Mouse (Mus musculus) urinary bladder, postnatal 10 days (tissue): ENCODE results near the gene Mtif3.
"Not testable (repeated sequence)": the region's sequence is repeated elsewhere in the genome, so short reads cannot be mapped to it uniquely, and the experiment has no call there.

ENCODE experiments used
- DNase-seq: peaks from one replicate; pipeline ENCODE4 v3.0.0; 2022; ENCODE audit warnings: low spot score

The Mtif3 gene

DNA sequence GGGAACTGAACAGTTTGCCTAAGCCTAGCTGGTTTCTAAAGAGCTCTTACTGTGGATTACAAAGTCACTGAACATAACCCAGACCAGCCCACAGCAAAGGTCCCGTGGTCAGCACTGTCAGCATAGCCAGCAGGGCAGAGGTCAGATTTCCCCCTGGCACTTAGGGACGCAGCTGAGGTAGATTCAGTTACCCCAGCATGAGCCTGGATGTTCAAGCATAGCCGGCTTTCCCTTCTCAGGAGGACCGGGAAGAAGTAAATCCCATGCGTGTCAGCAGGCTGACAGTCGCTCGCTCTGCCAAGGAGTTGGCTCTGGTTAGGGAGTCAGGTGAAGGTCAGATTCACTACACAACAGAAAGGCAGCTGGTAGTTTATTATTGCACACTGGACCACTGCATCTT, 9.0 kb downstream of the Mtif3 start:
- DNase-seq = no peak

DNA sequence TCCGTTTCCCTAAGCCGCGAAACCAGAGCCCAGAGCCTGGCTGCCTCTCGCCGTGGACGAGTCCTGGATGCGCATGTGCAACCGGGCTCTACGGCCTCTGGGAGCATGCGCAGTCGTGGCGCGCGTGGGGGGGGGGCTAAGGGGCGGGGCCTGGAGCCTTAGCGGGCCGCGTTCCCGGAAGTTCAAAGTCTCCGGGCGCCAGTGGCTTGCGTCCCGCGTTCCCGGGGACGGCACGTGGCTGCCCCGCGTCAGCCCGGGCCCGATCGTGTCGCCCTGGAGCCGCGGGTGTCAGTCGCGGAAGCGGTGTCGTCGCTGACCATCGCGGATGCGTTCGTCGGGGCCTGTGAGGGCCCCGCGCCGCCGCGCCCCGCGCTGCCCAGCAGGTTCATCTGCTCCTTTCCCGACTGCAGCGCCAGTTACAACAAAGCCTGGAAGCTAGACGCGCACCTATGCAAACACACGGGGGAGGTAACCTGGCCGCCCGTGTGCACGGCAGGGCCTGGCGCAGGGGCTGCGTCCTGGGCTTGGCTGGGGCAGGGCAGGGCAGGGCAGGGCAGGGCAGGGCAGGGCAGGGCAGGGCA, 15.0 kb downstream of the Mtif3 start, which contains the start of gene Gtf3a:
Gene Gtf3a, plus strand, starts transcription at position 150 of the 581 bp plus-strand sequence.
- no peak for DNase-seq

DNA sequence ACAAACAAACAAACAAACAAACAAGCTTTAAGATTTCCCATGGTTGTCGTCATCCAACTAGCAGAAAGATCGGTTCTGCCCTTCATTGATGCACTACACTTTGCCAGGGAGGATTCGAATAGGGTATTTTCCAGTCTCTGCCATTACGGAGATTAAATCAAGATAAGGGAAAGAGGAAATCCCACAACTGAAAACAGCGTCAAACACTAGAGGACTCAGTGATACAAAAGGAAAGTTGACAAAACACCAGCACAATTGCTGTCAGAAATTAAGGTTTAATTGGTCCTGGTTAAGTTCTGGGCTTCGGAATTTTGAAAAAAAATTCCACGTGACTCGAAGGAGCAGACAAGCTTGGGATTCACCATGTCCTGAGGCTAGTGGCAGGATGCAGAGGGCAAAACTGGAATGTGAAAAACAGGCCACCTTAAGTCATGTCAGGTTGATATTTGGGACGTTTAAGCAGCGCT, 15.5 kb downstream of the Mtif3 start:
- no peak for DNase-seq

DNA sequence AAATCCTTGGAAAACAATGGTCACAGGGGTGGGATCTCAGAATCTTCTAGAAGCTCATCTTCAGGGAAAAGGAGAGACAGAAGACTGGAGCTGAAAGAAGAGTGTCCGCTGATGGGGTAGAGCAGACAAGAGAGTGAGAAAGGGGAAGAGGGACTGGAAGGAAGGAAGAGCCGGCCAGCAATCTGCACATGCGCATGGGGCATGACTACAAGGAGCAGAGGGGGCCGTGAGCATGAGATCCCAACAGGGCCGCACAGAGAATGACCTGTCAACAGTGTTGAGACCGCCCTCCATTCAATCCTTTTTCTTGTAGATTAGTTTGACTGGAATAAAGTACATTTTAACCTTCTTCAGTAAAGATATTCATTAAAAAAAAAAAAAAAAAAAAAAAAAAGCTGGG, 16.1 kb downstream of the Mtif3 start:
- no peak for DNase-seq

DNA sequence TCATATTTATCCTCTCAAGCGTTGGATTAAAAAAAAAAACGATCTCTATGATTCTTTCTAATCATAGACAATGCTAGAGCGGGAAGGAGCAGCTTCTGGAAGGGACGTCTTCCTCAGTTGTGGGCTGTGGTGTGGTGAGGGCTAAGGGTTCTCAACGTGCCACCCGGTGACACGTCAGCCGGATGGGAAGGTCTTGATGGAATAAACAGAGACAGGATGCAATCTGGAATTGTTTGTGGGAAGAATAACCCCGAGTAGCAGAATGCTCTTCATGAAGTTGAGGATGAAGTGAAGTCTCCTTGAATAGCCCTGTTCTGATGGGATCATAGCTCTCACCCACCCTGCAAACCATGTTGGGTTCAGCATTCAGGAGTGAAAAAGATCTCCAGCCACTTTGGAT, 16.9 kb downstream of the Mtif3 start:
- no peak for DNase-seq

DNA sequence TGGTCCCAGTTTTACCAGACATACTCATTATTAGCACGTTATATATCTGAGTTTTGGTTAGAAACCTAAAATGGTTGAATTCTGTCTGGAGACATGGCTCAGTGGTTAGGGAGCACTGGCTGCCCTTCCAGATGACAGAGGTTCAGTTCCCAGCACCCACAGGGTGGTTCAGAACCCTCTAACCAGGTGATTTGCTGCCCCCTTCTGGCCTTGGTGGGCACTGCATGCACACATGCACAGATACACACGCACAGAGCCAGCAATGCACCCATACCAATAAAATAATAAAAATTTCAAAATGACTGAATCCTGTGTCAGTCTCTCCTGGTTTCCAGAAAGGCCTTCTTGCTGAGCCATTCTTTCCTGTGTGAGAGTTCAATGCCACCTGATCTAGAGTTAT, 19.0 kb downstream of the Mtif3 start:
- no peak for DNase-seq

DNA sequence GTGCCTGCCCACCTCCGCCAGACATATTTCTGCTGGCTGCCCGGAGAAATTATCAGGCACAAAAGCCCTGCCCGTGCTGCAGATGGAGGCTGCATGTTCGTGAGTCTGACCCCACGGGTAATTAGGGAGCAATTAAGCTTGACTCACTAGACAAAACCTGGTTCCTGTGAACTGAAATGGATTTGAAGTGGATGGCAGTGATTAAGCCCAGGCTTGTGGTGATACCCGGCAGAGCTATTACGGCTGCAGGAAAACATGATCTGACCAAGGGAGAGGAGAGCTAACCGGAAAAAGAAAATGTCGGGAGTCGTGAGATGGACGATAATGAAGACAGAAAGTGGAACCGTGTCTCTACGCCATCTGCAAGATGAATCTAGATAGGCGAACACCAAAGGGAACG, 20.6 kb downstream of the Mtif3 start:
- no peak for DNase-seq

DNA sequence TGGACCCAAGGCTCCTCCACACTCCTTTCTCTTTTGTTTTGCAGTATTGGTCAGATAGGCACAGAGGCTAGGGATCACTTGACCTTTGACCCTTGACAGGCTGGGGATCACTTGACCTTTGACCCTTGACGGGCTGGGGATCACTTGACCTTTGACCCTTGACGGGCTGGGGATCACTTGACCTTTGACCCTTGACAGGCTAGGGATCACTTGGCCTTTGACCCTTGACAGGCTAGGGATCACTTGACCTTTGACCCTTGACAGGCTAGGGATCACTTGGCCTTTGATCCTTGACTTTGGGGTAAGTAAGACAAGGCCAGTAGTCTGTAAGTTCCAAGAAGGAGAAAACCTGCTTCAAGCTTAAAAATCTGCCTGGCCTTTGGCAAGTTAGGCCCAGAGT, 21.7 kb downstream of the Mtif3 start:
- DNase-seq = not testable (repeated sequence)

DNA sequence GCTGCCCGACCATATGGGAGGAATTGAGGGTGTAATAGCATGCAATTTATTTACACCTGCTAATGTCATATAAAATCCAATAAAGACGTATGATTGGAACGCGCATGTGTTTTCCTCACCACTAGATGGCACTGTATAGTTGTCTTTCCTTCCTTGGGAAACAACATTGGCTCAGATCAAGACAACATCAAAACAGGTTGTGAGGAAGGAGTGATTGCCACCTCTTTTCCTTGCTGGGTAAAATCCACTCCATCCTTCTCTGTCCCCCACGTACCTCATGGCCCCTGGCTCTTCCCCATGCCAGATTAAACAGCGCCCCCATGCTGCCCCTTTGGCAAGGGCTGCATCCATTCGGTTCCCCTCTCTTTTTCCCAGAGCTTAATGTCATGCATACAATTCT, 23.4 kb downstream of the Mtif3 start:
- DNase-seq = no peak

DNA sequence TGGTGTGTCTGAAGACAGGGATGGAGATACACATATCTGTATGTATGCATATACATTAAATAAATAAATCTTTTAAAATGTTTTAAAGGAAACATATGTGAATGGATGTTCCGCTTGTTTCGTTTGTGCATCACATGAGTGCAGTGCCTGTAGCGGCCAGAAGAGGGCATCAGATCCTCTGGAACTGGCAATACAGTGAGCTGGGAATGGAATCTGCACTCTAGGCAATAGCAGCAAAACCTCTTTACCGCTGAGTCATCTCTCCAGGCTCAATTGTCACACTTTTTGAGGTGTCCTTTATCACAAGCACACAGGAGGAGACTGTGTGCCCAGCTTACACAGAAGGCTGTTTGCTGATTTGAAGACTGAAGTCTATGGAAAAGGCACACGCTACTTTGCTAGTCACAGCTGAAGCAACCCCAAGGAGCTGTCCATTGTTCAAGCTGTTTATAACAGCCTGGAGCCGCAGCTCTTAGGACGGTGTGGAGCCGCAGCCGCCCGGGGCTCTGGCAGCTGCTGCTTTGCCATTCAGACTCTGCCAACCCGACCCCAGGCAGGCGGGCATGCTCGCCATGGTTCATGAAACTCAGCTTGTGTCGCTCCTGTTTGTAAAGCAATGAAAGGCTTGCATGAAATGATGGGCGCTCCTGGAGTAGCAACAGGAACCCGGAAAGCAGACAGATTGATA, 24.3 kb downstream of the Mtif3 start:
- no peak for DNase-seq

DNA sequence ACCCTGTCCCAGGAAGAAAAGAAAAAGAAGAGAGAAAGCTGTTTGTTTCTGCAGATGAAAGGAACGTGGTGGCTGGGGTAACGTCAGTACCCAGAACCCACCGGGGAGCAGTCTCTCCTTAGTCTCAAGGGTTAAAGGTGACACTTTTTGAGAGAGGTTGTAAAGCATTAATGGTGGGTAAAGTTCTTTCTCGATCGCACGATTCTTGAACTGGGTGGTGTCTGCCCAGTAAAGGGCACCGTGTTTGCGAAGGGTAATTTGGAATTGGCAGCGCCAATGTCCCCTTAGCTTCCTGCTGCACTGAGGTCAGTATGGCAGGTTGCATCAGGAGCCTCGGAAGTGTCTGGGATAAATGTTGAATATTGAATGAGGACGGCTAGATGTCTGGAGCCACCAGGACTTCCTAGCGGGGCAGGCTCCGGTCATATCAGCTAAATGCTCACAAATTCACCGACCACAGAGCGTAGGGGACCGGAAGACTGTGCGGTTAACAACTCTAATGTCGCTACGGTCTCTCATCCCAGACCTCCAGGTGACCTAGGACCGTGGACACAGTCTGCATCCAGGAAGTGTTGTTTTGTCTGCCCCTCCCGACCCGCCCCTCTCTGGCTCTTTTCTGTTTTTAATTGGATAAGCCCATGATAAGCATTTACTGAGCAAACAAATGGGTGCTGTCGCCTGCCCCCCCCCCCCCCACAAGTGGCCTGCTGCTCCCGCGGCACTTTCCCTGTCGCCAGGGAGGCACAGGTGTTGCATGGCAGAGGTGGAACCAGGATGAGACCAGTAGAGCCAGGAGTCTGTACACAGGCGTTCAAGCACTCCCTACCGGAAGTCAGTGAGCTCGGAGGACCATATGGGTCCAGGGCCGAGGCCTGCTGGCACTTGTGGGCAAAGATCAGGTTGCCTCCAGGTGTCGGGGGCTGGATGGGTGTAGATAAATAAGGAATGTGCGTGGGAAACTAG, 25.8 kb downstream of the Mtif3 start:
- DNase-seq = no peak

DNA sequence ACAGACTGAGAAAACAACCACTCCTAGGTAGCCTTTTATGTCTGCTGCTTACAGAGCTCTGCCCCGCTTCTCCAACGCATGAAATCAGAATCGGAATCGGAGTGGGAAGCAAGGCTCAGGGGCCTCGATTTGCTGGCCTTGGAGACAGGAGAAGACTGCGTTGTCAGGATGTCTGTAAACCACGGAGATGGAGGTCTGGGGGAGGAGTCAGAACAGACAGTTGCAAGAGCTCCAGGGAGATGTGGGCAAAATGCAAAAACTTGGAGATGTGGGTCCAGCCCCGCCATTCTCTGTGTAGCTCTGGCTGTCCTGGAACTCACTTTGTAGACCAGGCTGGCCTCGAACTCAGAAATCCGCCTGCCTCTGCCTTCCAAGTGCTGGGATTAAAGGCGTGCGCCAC, 30.1 kb downstream of the Mtif3 start:
- no peak for DNase-seq

DNA sequence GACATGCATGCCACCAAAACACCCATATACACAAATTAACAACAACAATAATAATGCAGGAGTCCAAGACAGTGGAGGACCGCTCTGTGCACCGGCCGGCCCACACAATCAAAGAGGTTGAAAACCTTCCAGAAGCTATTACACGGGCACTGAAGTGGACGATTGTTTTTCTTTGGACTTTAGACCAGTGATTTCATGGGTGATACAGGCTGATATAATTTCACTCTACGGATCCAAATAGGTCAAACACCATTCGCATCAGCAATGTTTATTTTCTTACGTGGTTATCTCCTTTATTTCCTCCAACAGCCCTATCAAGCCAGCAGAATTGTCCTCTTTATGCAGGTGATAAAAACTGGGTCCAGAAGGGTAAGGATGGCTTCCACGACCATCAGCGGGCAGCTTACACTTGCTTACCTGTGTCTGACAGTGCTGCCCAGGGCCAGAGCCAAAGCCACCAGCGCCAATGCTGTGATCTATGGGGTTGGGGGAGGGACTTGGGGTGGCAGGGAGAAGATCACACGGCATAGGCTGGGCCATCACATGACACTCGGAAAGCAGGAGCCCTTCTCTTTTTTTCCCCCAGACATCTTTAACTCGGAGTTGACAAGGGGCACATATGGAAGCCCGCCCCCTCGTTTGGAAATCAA, 31.6 kb downstream of the Mtif3 start:
- no peak for DNase-seq

DNA sequence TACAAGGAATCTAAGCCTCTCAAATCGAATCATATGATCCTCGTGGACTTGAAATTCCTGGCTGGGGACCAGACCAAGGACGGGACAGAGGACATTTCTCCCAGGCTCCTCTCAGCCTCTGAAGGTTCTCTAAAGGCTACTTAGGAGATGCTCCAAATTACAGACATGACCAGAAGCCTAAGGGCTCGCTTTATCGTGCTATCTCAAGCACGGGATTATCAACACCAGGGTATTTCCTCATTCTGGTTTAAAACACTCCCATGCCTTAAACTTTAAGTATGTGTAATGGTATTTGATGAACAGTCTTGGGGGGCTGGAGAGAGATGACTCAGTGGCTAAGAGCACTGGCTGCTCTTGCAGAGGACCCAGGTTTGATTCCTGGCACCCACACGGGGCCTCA, 32.2 kb downstream of the Mtif3 start:
- no peak for DNase-seq

DNA sequence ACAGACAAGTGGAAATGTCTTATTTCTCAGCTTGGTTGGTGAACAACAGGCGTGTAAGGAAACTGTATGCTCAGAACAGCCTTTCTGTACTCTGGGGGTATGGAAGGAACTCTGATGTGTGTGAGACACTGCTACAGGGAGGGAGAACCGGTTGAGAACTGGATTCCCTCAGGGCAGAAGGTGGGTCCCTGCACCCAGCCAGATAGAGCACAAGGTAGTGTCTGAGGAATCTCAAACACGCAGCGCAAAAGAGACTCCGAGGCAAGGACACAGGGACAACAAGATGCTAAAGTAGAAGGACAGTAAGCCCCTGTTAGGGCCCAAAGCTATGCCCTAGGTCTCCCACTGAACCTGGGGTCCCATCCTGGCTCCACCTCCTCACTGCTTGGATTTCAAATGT, 36.9 kb downstream of the Mtif3 start:
- no peak for DNase-seq

DNA sequence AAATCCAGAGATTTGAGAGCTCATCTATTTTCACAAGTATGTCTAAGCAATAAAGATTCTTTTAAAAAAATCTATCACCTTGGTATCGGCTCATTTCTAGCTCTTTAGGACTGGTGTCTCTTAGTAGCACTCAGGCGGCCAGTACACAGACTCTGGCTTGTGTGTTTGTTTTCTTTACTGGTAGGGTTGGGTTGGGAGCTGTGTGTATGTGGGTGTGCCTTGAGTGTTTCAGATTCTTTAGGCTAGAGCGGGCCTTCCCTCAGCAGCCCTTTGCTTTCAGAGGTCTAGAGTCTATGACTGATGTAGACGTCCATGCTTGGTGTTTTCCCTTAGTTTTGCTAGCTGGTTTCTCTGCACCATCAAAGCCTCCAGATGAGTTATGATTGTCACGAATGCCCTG, 40.1 kb downstream of the Mtif3 start:
- DNase-seq = no peak

DNA sequence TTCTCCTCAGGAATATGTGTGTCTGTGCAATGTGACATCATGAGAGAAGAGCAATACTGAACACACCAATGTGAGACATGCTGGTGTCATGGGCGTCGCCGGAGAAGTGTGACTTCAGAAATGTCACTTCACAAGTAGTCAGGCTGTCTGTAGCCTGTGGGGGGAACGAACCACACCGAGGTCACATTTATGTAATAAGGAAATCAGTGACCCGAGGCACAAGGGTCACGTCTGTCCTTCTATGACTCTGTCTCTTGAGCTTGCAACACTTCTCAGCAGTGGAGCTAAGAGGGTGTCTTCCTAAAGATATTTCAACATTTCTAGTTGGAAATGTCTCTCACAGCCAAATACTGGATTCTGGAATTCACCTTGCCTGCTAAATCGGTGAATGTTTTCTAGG, 42.4 kb downstream of the Mtif3 start:
- DNase-seq = no peak

DNA sequence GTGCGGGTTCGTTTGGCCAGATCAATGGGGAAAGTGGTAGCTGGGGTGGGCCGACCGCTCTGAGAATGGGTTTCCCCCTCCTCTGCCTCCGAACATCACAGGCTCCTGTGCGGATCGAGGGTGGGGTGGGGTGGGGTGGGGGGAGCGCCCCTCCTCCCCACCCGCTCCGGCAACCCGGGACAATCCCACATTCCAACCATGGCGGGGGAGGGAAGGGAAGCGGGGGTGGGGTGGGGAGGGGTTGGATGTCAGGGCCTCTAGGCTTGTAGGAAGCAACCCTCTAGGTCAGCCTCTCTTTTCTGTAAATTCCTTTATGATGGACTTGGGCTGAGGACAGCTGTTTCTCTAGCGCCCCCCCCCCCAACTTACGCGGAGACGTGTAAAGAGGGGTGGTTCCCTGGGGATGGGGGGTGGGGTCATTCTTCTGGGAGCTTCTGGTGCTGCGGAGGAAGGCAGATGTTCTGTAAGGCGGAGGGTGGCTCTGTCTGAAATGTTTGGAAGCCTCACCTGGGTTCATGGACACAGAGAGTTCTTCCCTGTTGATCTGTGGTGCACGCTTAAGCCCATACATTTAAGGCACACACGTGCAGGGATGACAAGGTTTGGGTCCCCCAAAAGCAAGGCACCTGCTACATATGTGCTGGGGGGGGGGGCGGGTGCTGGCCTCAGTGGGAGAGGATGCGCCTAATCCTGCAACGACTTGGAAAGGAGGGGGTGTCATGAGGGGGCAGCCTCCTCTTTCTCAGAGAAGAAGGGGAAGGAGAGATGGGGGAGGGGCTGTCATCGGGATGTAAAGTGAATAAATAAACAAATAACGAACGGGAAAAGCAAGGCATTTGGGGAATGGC, 43.1 kb downstream of the Mtif3 start:
- DNase-seq = no peak

DNA sequence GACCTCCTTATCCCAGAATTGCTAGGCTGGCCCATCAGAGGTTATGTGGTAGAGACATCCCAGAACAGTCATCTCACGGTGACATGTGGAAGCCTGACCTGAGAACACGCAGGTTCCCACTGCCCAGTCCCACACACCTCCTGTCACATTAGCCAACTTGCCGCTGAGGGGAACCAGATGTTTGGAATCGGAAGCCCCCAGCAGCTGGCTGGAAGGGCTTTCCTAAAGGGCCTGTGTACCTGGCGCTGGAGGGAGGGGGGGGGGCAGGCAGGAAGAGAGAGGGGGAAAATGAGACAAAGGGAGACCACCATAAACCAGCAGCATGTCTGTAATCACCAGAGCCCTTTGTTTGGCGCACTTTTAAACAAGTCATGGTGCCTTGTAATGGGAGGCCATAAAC, 43.7 kb downstream of the Mtif3 start:
- DNase-seq = no peak

DNA sequence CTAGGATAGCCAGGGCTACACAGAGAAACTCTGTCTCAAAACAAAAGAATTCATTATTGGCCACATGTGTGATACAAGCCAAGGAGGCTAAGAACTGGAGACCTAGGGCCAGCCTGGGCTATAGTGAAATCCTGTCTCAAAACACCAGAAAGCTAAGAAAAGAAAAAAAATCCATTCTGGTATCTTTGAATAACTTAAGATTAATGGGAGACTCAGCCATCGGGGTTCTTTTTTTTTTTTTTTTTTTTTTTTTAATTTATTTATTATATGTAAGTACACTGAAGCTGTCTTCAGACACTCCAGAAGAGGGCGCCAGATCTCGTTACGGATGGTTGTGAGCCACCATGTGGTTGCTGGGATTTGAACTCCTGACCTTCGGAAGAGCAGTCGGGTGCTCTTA, 46.2 kb downstream of the Mtif3 start:
- DNase-seq = not testable (repeated sequence)

DNA sequence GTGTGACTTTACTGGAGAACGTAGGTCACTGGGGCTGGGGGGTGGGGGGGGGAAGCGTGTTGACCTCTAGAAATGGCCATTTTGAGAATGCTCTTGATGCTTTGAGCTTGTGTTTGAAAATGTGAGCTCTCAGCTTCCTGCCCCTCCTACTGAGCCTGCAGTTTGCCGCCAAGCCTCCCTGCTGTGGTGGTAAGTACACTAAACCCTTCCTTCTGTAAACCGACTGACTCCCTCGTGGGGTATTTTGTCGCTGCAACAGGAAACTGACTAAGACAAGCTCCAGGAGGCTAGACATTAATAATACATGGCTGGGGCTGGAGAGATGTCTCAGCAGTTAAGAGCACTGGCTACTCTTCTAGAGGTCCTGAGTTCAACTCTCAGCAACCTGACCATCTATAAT, 46.8 kb downstream of the Mtif3 start:
- DNase-seq = no peak
